In the genomic region with DNA sequence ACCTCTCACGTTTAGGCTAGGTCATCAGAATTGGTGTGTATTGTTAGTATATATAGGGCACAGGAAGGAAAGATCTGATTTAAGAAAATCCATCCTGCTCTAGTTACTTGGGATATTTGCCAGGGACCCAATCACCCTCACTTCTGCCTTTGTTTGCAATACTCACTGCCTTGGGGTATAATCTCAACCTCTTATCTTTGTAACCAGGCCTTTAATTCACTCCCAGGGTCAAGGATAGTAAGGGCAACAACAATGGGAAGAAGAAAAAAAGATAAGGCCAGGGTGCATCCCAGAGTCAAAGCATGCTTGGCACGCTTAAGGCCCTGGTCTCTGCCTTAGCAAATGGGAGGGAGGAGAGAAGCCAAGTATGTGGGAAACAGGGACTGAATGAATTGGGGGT, we compare ENCODE assay signal across 17 mouse cellular contexts. TPM values are rescaled to one million over a fixed set of nuclear protein-coding genes. Genes with fewer than 3 reads are reported as not detected.
DNase-seq lines count a peak whose midpoint lies in the region; ATAC-seq and TF ChIP-seq lines count a peak whose summit lies in the region.
"Had no signal": no experiment of that assay in that cellular context is flagged by ENCODE, and none has a peak within 500 bp of the region (broad histone marks: within the 10 kb centered on the region; RNA-seq: fewer than 3 reads in every experiment).

No protein-coding gene starts in this region.

- no peak overlapping the region for H3K4me3 ChIP-seq in hindbrain, embryonic 14.5 days (replicated peaks; ENCODE audit: low read length)
- H3K4me3 ChIP-seq in hindbrain, embryonic 16.5 days (ENCODE audit: low read length): no peak overlapping the region
- no peak overlapping the region for H3K4me3 ChIP-seq in midbrain, postnatal 0 days (ENCODE audit: low read depth, low read length)
- no peak overlapping the region for H3K4me3 ChIP-seq in midbrain, embryonic 14.5 days (replicated peaks; ENCODE audit: low read depth, low read length)
- H3K4me3 ChIP-seq: embryonic facial prominence, embryonic 10.5 days; embryonic facial prominence, embryonic 12.5 days; forebrain, embryonic 13.5 days; forebrain, embryonic 15.5 days had no signal

- H3K27ac ChIP-seq in hindbrain, embryonic 14.5 days: no peak overlapping the region
- no peak overlapping the region for H3K27ac ChIP-seq in hindbrain, embryonic 16.5 days (ENCODE audit: low read depth, low read length)
- H3K27ac ChIP-seq in midbrain, postnatal 0 days (ENCODE audit: low read depth, low read length): no peak overlapping the region
- no peak overlapping the region for H3K27ac ChIP-seq in midbrain, embryonic 14.5 days (replicated peaks; ENCODE audit: low read depth, low read length)
- H3K27ac ChIP-seq: embryonic facial prominence, embryonic 10.5 days; embryonic facial prominence, embryonic 12.5 days; forebrain, embryonic 13.5 days; forebrain, embryonic 15.5 days had no signal

- H3K27me3 ChIP-seq in hindbrain, embryonic 14.5 days (ENCODE audit: control insufficient read depth, insufficient read depth, low read length): no peaks in the 10 kb centered on the region
- H3K27me3 ChIP-seq in hindbrain, embryonic 16.5 days (replicated peaks; ENCODE audit: control insufficient read depth, insufficient read depth, low read length): no peaks in the 10 kb centered on the region
- H3K27me3 ChIP-seq in midbrain, postnatal 0 days (ENCODE audit: insufficient read depth, low read length): no peaks in the 10 kb centered on the region
- no peaks in the 10 kb centered on the region for H3K27me3 ChIP-seq in midbrain, embryonic 14.5 days (ENCODE audit: control insufficient read depth, insufficient read depth, low read length)
- H3K27me3 ChIP-seq: embryonic facial prominence, embryonic 12.5 days; forebrain, embryonic 13.5 days; forebrain, embryonic 15.5 days; Patski had no signal

- peaks cover 20% of the 10 kb centered on the region for H3K36me3 ChIP-seq in hindbrain, embryonic 14.5 days (replicated peaks; ENCODE audit: control insufficient read depth, insufficient read depth)
- 0 out of 2 replicates have a peak, but pooled peaks cover 7% of the 10 kb centered on the region for H3K36me3 ChIP-seq in hindbrain, embryonic 16.5 days (ENCODE audit: control insufficient read depth, insufficient read depth, low read length)
- peaks cover 11% of the 10 kb centered on the region for H3K36me3 ChIP-seq in midbrain, postnatal 0 days (ENCODE audit: insufficient read depth, low read length)
- peaks cover 15% of the 10 kb centered on the region for H3K36me3 ChIP-seq in midbrain, embryonic 14.5 days (ENCODE audit: control insufficient read depth, insufficient read depth, low read length)

- no peak for ATAC-seq in hindbrain, embryonic 14.5 days (ENCODE audit: low FRiP score)
- no peak for ATAC-seq in hindbrain, embryonic 16.5 days
- ATAC-seq in midbrain, postnatal 0 days (ENCODE audit: low FRiP score): no peak
- no peak for ATAC-seq in midbrain, embryonic 14.5 days (ENCODE audit: low FRiP score, low TSS enrichment)
- ATAC-seq: activated CD4-positive, CD25-positive, alpha-beta regulatory T cell, adult 4 months; Patski had no signal

- TF ChIP-seq CTCF in midbrain, postnatal 0 days (IDR thresholded peaks at IDR 0.05): no peak

- 0 out of 2 replicates have a peak overlapping the region, but pooled peaks have one; percentile 16 for H3K9ac ChIP-seq in hindbrain, embryonic 14.5 days
- no peak overlapping the region for H3K9ac ChIP-seq in hindbrain, embryonic 16.5 days (ENCODE audit: low read depth, low read length)
- H3K9ac ChIP-seq in midbrain, postnatal 0 days (replicated peaks; ENCODE audit: low read length, poor library complexity, severe bottlenecking): 0 out of 2 replicates have a peak overlapping the region, but pooled peaks have one; percentile 4
- no peak overlapping the region for H3K9ac ChIP-seq in midbrain, embryonic 14.5 days (replicated peaks; ENCODE audit: low read length)
- H3K9ac ChIP-seq: embryonic facial prominence, embryonic 12.5 days; forebrain, embryonic 13.5 days; forebrain, embryonic 15.5 days; forebrain, postnatal 0 days had no signal

- H3K9me3 ChIP-seq in hindbrain, embryonic 14.5 days (ENCODE audit: control insufficient read depth, low read length): no peaks in the 10 kb centered on the region
- no peaks in the 10 kb centered on the region for H3K9me3 ChIP-seq in hindbrain, embryonic 16.5 days (ENCODE audit: control insufficient read depth, low read length)
- H3K9me3 ChIP-seq in midbrain, postnatal 0 days (ENCODE audit: low read length): no peaks in the 10 kb centered on the region
- H3K9me3 ChIP-seq in midbrain, embryonic 14.5 days (ENCODE audit: control insufficient read depth, low read length): no peaks in the 10 kb centered on the region
- H3K9me3 ChIP-seq: embryonic facial prominence, embryonic 10.5 days; embryonic facial prominence, embryonic 12.5 days; forebrain, embryonic 13.5 days; forebrain, embryonic 15.5 days had no signal

- WGBS in hindbrain, embryonic 14.5 days: 85% methylated on average over 2 of the region's 2 CpGs
- WGBS in hindbrain, embryonic 16.5 days: 89% methylated on average over 2 of the region's 2 CpGs
- WGBS in midbrain, postnatal 0 days: 88% methylated on average over 2 of the region's 2 CpGs
- WGBS in midbrain, embryonic 14.5 days: 87% methylated on average over 2 of the region's 2 CpGs

- H3K4me2 ChIP-seq in hindbrain, embryonic 14.5 days (replicated peaks): no peak overlapping the region
- no peak overlapping the region for H3K4me2 ChIP-seq in hindbrain, embryonic 16.5 days (ENCODE audit: low read length)
- H3K4me2 ChIP-seq in midbrain, postnatal 0 days (ENCODE audit: low read depth, low read length, poor library complexity, severe bottlenecking): no peak overlapping the region
- H3K4me2 ChIP-seq in midbrain, embryonic 14.5 days (ENCODE audit: low read length): no peak overlapping the region
- H3K4me2 ChIP-seq: embryonic facial prominence, embryonic 12.5 days; forebrain, embryonic 13.5 days; forebrain, embryonic 15.5 days had no signal

- DNase-seq in hindbrain, embryonic 14.5 days (ENCODE audit: low spot score): no peak
- DNase-seq in midbrain, postnatal 0 days (ENCODE audit: low spot score): no peak
- DNase-seq in midbrain, embryonic 14.5 days: no peak
- no peak for DNase-seq in heart, adult 9 months (ENCODE audit: low spot score in 2 of 2)

- H3K4me1 ChIP-seq in hindbrain, embryonic 14.5 days (replicated peaks; ENCODE audit: control insufficient read depth, insufficient read depth, low read length): no peaks in the 10 kb centered on the region
- no peaks in the 10 kb centered on the region for H3K4me1 ChIP-seq in hindbrain, embryonic 16.5 days (ENCODE audit: control insufficient read depth, insufficient read depth, low read depth, low read length)
- no peaks in the 10 kb centered on the region for H3K4me1 ChIP-seq in midbrain, postnatal 0 days (ENCODE audit: insufficient read depth, low read length)
- no peaks in the 10 kb centered on the region for H3K4me1 ChIP-seq in midbrain, embryonic 14.5 days (ENCODE audit: control insufficient read depth, insufficient read depth, low read length)
- H3K4me1 ChIP-seq: embryonic facial prominence, embryonic 10.5 days; embryonic facial prominence, embryonic 12.5 days; forebrain, embryonic 13.5 days; forebrain, embryonic 15.5 days had no signal

RNA-seq across cellular contexts. Expression of a gene that starts 30.0 kb away (rescaled TPM):
- 13.6 and 18.6 TPM in 2 replicates for polyA plus RNA-seq in hindbrain, embryonic 14.5 days (2014; fragmentation: Nextera tagmentation; extraction: Ambion mirVana)
- 15.1 and 17.6 TPM in 2 replicates for polyA plus RNA-seq in hindbrain, embryonic 16.5 days (2015; fragmentation: Nextera tagmentation; extraction: Ambion mirVana)
- 11.9 and 15.5 TPM in 2 replicates for total RNA-seq in midbrain, postnatal 0 days (2014; rRNA removed)
- 7.4 and 8.7 TPM in 2 replicates for polyA plus RNA-seq in midbrain, postnatal 0 days (2015; fragmentation: Nextera tagmentation; extraction: Ambion mirVana)
- polyA plus RNA-seq in midbrain, embryonic 14.5 days (2014; fragmentation: Nextera tagmentation; extraction: Ambion mirVana): 8.1 and 12.4 TPM in 2 replicates
- polyA plus RNA-seq: Patski had no signal

RNA-seq across cellular contexts. Expression of a gene that starts 52.6 kb away (rescaled TPM):
- polyA plus RNA-seq in hindbrain, embryonic 14.5 days (2014; fragmentation: Nextera tagmentation; extraction: Ambion mirVana): not detected in 2 replicates
- not detected in 2 replicates for polyA plus RNA-seq in hindbrain, embryonic 16.5 days (2015; fragmentation: Nextera tagmentation; extraction: Ambion mirVana)
- 0.33 and 1.6 TPM in 2 replicates for total RNA-seq in midbrain, postnatal 0 days (2014; rRNA removed)
- polyA plus RNA-seq in midbrain, postnatal 0 days (2015; fragmentation: Nextera tagmentation; extraction: Ambion mirVana): 0.38 TPM in 1 of 2 replicates, not detected in the other
- polyA plus RNA-seq in midbrain, embryonic 14.5 days (2014; fragmentation: Nextera tagmentation; extraction: Ambion mirVana): not detected in 2 replicates
- total RNA-seq: adrenal gland, adult 18-20 months; adrenal gland, postnatal 14 days; adrenal gland, postnatal 36 days; ES-E14; forebrain, postnatal 0 days had no signal
- polyA plus RNA-seq: embryonic facial prominence, embryonic 10.5 days; embryonic facial prominence, embryonic 12.5 days; forebrain, embryonic 11.5 days; forebrain, embryonic 13.5 days; forebrain, embryonic 15.5 days; Patski had no signal

Comparison
In these comparisons a context has a peak if more than half of its experiments do, and no peak if none do; other contexts are left out.
1. H3K9ac ChIP-seq: peak in hindbrain, embryonic 14.5 days (single experiment) and midbrain, postnatal 0 days (single experiment); none in hindbrain, embryonic 16.5 days (single experiment) and midbrain, embryonic 14.5 days (single experiment).